16 mouse cellular contexts compared by ENCODE assay signal in genomic region chr7:110860129-110860528, GRCm38 (mm10). TPM values are rescaled to one million over a fixed set of nuclear protein-coding genes. Genes with fewer than 3 reads are reported as not detected.
A peak's percentile ranks its signal among the peaks of the same experiment; 100 is the strongest.
DNase-seq lines count a peak whose midpoint lies in the region; ATAC-seq lines count a peak whose summit lies in the region.
"Had no signal": no experiment of that assay in that cellular context is flagged by ENCODE, and none has a peak within 500 bp of the region (broad histone marks: within the 10 kb centered on the region; RNA-seq: fewer than 3 reads in every experiment).

No protein-coding gene starts in this region.

- no peaks in the 10 kb centered on the region for H3K36me3 ChIP-seq in liver, embryonic 12.5 days
- H3K36me3 ChIP-seq in liver, embryonic 11.5 days (ENCODE audit: control insufficient read depth, insufficient read depth, low read length): no peaks in the 10 kb centered on the region
- no peaks in the 10 kb centered on the region for H3K36me3 ChIP-seq in intestine, embryonic 16.5 days (ENCODE audit: control insufficient read depth, insufficient read depth, low read length)
- no peaks in the 10 kb centered on the region for H3K36me3 ChIP-seq in stomach, embryonic 16.5 days (ENCODE audit: control insufficient read depth, insufficient read depth, low read length)
- H3K36me3 ChIP-seq: limb, embryonic 12.5 days; midbrain, embryonic 13.5 days; neural tube, embryonic 12.5 days had no signal

- H3K4me3 ChIP-seq in liver, embryonic 12.5 days: no peak overlapping the region
- H3K4me3 ChIP-seq in liver, embryonic 11.5 days (ENCODE audit: low read depth, low read length): no peak overlapping the region
- H3K4me3 ChIP-seq in intestine, embryonic 16.5 days (ENCODE audit: low read length): no peak overlapping the region
- no peak overlapping the region for H3K4me3 ChIP-seq in stomach, embryonic 16.5 days (replicated peaks; ENCODE audit: low read length)
- H3K4me3 ChIP-seq: erythroblast, embryonic 14.5 days; limb, embryonic 12.5 days; midbrain, embryonic 13.5 days; neural tube, embryonic 12.5 days had no signal

- no peak overlapping the region for H3K27ac ChIP-seq in liver, embryonic 12.5 days
- no peak overlapping the region for H3K27ac ChIP-seq in liver, embryonic 11.5 days (ENCODE audit: low read depth, low read length)
- H3K27ac ChIP-seq in intestine, embryonic 16.5 days (ENCODE audit: low read length): peak overlapping the region; percentile 84
- peak overlapping the region; percentile 78 for H3K27ac ChIP-seq in stomach, embryonic 16.5 days (ENCODE audit: low read length)
- H3K27ac ChIP-seq: limb, embryonic 12.5 days; midbrain, embryonic 13.5 days; neural tube, embryonic 12.5 days had no signal

- 0 out of 2 replicates have a peak overlapping the region, but pooled peaks have one; percentile 9 for H3K4me2 ChIP-seq in liver, embryonic 12.5 days
- no peak overlapping the region; the same call in 1 of the 2 replicates for H3K4me2 ChIP-seq in liver, embryonic 11.5 days
- H3K4me2 ChIP-seq in intestine, embryonic 16.5 days (ENCODE audit: low read depth, low read length): peak overlapping the region; percentile 13; the same call in 1 of the 2 replicates
- peak overlapping the region; percentile 6; the same call in 1 of the 2 replicates for H3K4me2 ChIP-seq in stomach, embryonic 16.5 days (ENCODE audit: low read depth, low read length)
- H3K4me2 ChIP-seq: limb, embryonic 12.5 days; midbrain, embryonic 13.5 days; neural tube, embryonic 12.5 days had no signal

- 19% methylated on average over 5 of the region's 5 CpGs for WGBS in liver, embryonic 12.5 days (ENCODE audit: insufficient replicate concordance)
- WGBS in liver, embryonic 11.5 days: 28% methylated on average over 5 of the region's 5 CpGs
- 23% methylated on average over 5 of the region's 5 CpGs for WGBS in intestine, embryonic 16.5 days
- 25% methylated on average over 5 of the region's 5 CpGs for WGBS in stomach, embryonic 16.5 days

- H3K4me1 ChIP-seq in liver, embryonic 12.5 days: peaks cover 45% of the 10 kb centered on the region
- peaks cover 16% of the 10 kb centered on the region; the same call in 1 of the 2 replicates for H3K4me1 ChIP-seq in liver, embryonic 11.5 days (replicated peaks; ENCODE audit: control insufficient read depth, insufficient read depth, low read length)
- peaks cover 25% of the 10 kb centered on the region for H3K4me1 ChIP-seq in intestine, embryonic 16.5 days (ENCODE audit: control insufficient read depth, insufficient read depth, low read length)
- peaks cover 23% of the 10 kb centered on the region for H3K4me1 ChIP-seq in stomach, embryonic 16.5 days (ENCODE audit: control insufficient read depth, insufficient read depth, low read length)
- H3K4me1 ChIP-seq: midbrain, embryonic 13.5 days had no signal

- no peak for DNase-seq in liver, embryonic 11.5 days (ENCODE audit: low spot score)
- peak; percentile 63 for DNase-seq in lung, postnatal 10 days
- DNase-seq in natural killer cell, adult 2 months (ENCODE audit: low spot score in 2 of 2): no peak
- DNase-seq in retina, embryonic 14.5 days (ENCODE audit: low spot score): no peak
- DNase-seq: adrenal gland, postnatal 36 days; embryo, embryonic 11 days; right cerebral cortex, postnatal 14 days; thymus, adult 2 months had no signal

- no peak for ATAC-seq in liver, embryonic 12.5 days
- ATAC-seq in liver, embryonic 11.5 days (replicated peaks; ENCODE audit: low FRiP score): no peak
- ATAC-seq in intestine, embryonic 16.5 days: peak; percentile 89
- ATAC-seq in stomach, embryonic 16.5 days (ENCODE audit: insufficient read depth, low FRiP score): peak; percentile 59; the same call in 1 of the 2 replicates
- ATAC-seq: inflammation-experienced regulatory T-cells, adult 6 months; midbrain, embryonic 13.5 days had no signal

- no peaks in the 10 kb centered on the region for H3K9me3 ChIP-seq in liver, embryonic 12.5 days (replicated peaks)
- no peaks in the 10 kb centered on the region for H3K9me3 ChIP-seq in liver, embryonic 11.5 days (ENCODE audit: control insufficient read depth, low read length)
- H3K9me3 ChIP-seq in intestine, embryonic 16.5 days (ENCODE audit: control insufficient read depth, low read length): no peaks in the 10 kb centered on the region
- no peaks in the 10 kb centered on the region for H3K9me3 ChIP-seq in stomach, embryonic 16.5 days (replicated peaks; ENCODE audit: control insufficient read depth, low read length)
- H3K9me3 ChIP-seq: limb, embryonic 12.5 days; midbrain, embryonic 13.5 days; neural tube, embryonic 12.5 days had no signal

- no peaks in the 10 kb centered on the region for H3K27me3 ChIP-seq in liver, embryonic 12.5 days (replicated peaks)
- no peaks in the 10 kb centered on the region for H3K27me3 ChIP-seq in liver, embryonic 11.5 days (replicated peaks; ENCODE audit: control insufficient read depth, insufficient read depth, low read length)
- no peaks in the 10 kb centered on the region for H3K27me3 ChIP-seq in intestine, embryonic 16.5 days (replicated peaks; ENCODE audit: control insufficient read depth, insufficient read depth, low read length)
- no peaks in the 10 kb centered on the region for H3K27me3 ChIP-seq in stomach, embryonic 16.5 days (ENCODE audit: control insufficient read depth, insufficient read depth, low read length)
- H3K27me3 ChIP-seq: limb, embryonic 12.5 days; midbrain, embryonic 13.5 days; neural tube, embryonic 12.5 days had no signal

- no peak overlapping the region; the same call in 1 of the 2 replicates for H3K9ac ChIP-seq in liver, embryonic 12.5 days
- no peak overlapping the region for H3K9ac ChIP-seq in liver, embryonic 11.5 days (ENCODE audit: low read depth, low read length)
- H3K9ac ChIP-seq in intestine, embryonic 16.5 days (ENCODE audit: low read depth, low read length): 0 out of 2 replicates have a peak overlapping the region, but pooled peaks have one; percentile 29
- no peak overlapping the region for H3K9ac ChIP-seq in stomach, embryonic 16.5 days (ENCODE audit: low read length)
- H3K9ac ChIP-seq: limb, embryonic 12.5 days; midbrain, embryonic 13.5 days; neural tube, embryonic 12.5 days had no signal

RNA-seq across cellular contexts. Expression of gene Lyve1, which starts 2.9 kb away (rescaled TPM):
- 26.7 and 28.6 TPM in 2 replicates for polyA plus RNA-seq in liver, embryonic 12.5 days (2016; fragmentation: Nextera tagmentation; extraction: Ambion mirVana)
- 25.7 and 26.9 TPM in 2 replicates for polyA plus RNA-seq in liver, embryonic 11.5 days (2014; fragmentation: Nextera tagmentation; extraction: Ambion mirVana)
- polyA plus RNA-seq in intestine, embryonic 16.5 days (2015; fragmentation: Nextera tagmentation; extraction: Ambion mirVana): 13.8 and 15.1 TPM in 2 replicates
- 15.2 and 17.4 TPM in 2 replicates for polyA plus RNA-seq in stomach, embryonic 16.5 days (2015; fragmentation: Nextera tagmentation; extraction: Ambion mirVana)
- polyA plus RNA-seq: inflammation-experienced regulatory T-cells, adult 6 months had no signal

RNA-seq across cellular contexts. Expression of gene Rnf141, which starts 15.9 kb away (rescaled TPM):
- 29.1 and 31.7 TPM in 2 replicates for polyA plus RNA-seq in liver, embryonic 12.5 days (2016; fragmentation: Nextera tagmentation; extraction: Ambion mirVana)
- 35.0 and 41.0 TPM in 2 replicates for polyA plus RNA-seq in liver, embryonic 11.5 days (2014; fragmentation: Nextera tagmentation; extraction: Ambion mirVana)
- polyA plus RNA-seq in intestine, embryonic 16.5 days (2015; fragmentation: Nextera tagmentation; extraction: Ambion mirVana): 37.5 and 39.0 TPM in 2 replicates
- polyA plus RNA-seq in stomach, embryonic 16.5 days (2015; fragmentation: Nextera tagmentation; extraction: Ambion mirVana): 42.7 and 46.5 TPM in 2 replicates

Comparison
In these comparisons a context has a peak if more than half of its experiments do, and no peak if none do; other contexts are left out.
1. ATAC-seq: peak in intestine, embryonic 16.5 days (single experiment) and stomach, embryonic 16.5 days (single experiment); none in liver, embryonic 12.5 days (single experiment) and liver, embryonic 11.5 days (single experiment).
2. H3K27ac ChIP-seq: peak in intestine, embryonic 16.5 days (single experiment) and stomach, embryonic 16.5 days (single experiment); none in liver, embryonic 12.5 days (single experiment) and liver, embryonic 11.5 days (single experiment).